Mouse (Mus musculus): ENCODE results near the gene D430041D05Rik. TPM values are rescaled to one million over a fixed set of nuclear protein-coding genes. Genes with fewer than 3 reads are reported as not detected.
"Not testable (repeated sequence)": the region's sequence is repeated elsewhere in the genome, so short reads cannot be mapped to it uniquely, and the experiment has no call there.

D430041D05Rik gene
- polyA plus RNA-seq, 1 experiment = not detected

- H3K4me1 ChIP-seq (ENCODE audit: control insufficient read depth, insufficient read depth, low read length) = peaks cover 7% of the 10 kb centered on the region
- no peak within 1 kb of the TSS for H3K27ac ChIP-seq (ENCODE audit: insufficient read depth, low read depth, low read length)
- H3K4me3 ChIP-seq (ENCODE audit: insufficient read depth, low read length) = peak within 1 kb of the TSS; percentile 65
- TF ChIP-seq POLR2A (IDR thresholded peaks at IDR 0.05; ENCODE audit: borderline replicate concordance, low read depth, low read length) (no peak), CTCF (IDR thresholded peaks at IDR 0.05; ENCODE audit: low read depth, low read length) (no peak)
Measured at GRCm38 (mm10) chr2:104122505-104123378, 288.1 kb downstream of the D430041D05Rik start, which contains the start of gene A930018P22Rik. TSS of gene A930018P22Rik (plus strand) at chr2:104122769.

- TF ChIP-seq POLR2A (IDR thresholded peaks at IDR 0.05; ENCODE audit: borderline replicate concordance, low read depth, low read length) (no peak), CTCF (IDR thresholded peaks at IDR 0.05; ENCODE audit: low read depth, low read length) (no peak)
- Histone ChIP-seq H3K4me3 (ENCODE audit: insufficient read depth, low read length) (peak overlapping the region; percentile 65), H3K4me1 (ENCODE audit: control insufficient read depth, insufficient read depth, low read length) (peaks cover 7% of the 10 kb centered on the region), H3K27ac (ENCODE audit: insufficient read depth, low read depth, low read length) (no peak overlapping the region)
Measured at GRCm38 (mm10) chr2:104121681-104122504, 288.9 kb downstream of the D430041D05Rik start.

GRCm38 (mm10) chr2:104120312-104120711 lies 290.5 kb downstream of the D430041D05Rik start:
- Histone ChIP-seq H3K4me1 (ENCODE audit: control insufficient read depth, insufficient read depth, low read length) (peaks cover 7% of the 10 kb centered on the region), H3K4me3 (ENCODE audit: insufficient read depth, low read length) (no peak overlapping the region), H3K27ac (ENCODE audit: insufficient read depth, low read depth, low read length) (no peak overlapping the region)
- no peak for TF ChIP-seq POLR2A (IDR thresholded peaks at IDR 0.05; ENCODE audit: borderline replicate concordance, low read depth, low read length)
- TF ChIP-seq CTCF (IDR thresholded peaks at IDR 0.05; ENCODE audit: low read depth, low read length) = no peak

GRCm38 (mm10) chr2:104119097-104119496 lies 291.7 kb downstream of the D430041D05Rik start:
- Histone ChIP-seq H3K4me1 (ENCODE audit: control insufficient read depth, insufficient read depth, low read length) (peaks cover 7% of the 10 kb centered on the region), H3K4me3 (ENCODE audit: insufficient read depth, low read length) (no peak overlapping the region), H3K27ac (ENCODE audit: insufficient read depth, low read depth, low read length) (no peak overlapping the region)
- TF ChIP-seq POLR2A (IDR thresholded peaks at IDR 0.05; ENCODE audit: borderline replicate concordance, low read depth, low read length) (no peak), CTCF (IDR thresholded peaks at IDR 0.05; ENCODE audit: low read depth, low read length) (no peak)

- H3K27ac ChIP-seq (ENCODE audit: insufficient read depth, low read depth, low read length); H3K4me1 ChIP-seq (ENCODE audit: control insufficient read depth, insufficient read depth, low read length); H3K4me3 ChIP-seq (ENCODE audit: insufficient read depth, low read length): not testable (repeated sequence)
Measured at GRCm38 (mm10) chr2:104117173-104117572, 293.6 kb downstream of the D430041D05Rik start.

GRCm38 (mm10) chr2:104114898-104115297 lies 295.9 kb downstream of the D430041D05Rik start:
- no peak for TF ChIP-seq POLR2A (IDR thresholded peaks at IDR 0.05; ENCODE audit: borderline replicate concordance, low read depth, low read length)
- Histone ChIP-seq H3K27ac (ENCODE audit: insufficient read depth, low read depth, low read length) (no peak overlapping the region), H3K4me1 (ENCODE audit: control insufficient read depth, insufficient read depth, low read length) (peaks cover 13% of the 10 kb centered on the region), H3K4me3 (ENCODE audit: insufficient read depth, low read length) (no peak overlapping the region)

- not testable (repeated sequence) for H3K4me3 ChIP-seq (ENCODE audit: insufficient read depth, low read length); H3K27ac ChIP-seq (ENCODE audit: insufficient read depth, low read depth, low read length)
- H3K4me1 ChIP-seq (ENCODE audit: control insufficient read depth, insufficient read depth, low read length) = peaks cover 22% of the 10 kb centered on the region
Measured at GRCm38 (mm10) chr2:104113563-104113962, 297.2 kb downstream of the D430041D05Rik start.

GRCm38 (mm10) chr2:104111170-104111797 lies 299.5 kb downstream of the D430041D05Rik start:
- H3K4me1 ChIP-seq (ENCODE audit: control insufficient read depth, insufficient read depth, low read length) = peaks cover 22% of the 10 kb centered on the region
- not testable (repeated sequence) for H3K27ac ChIP-seq (ENCODE audit: insufficient read depth, low read depth, low read length); H3K4me3 ChIP-seq (ENCODE audit: insufficient read depth, low read length)

- no peak for TF ChIP-seq CTCF (IDR thresholded peaks at IDR 0.05; ENCODE audit: low read depth, low read length)
- no peak for TF ChIP-seq POLR2A (IDR thresholded peaks at IDR 0.05; ENCODE audit: borderline replicate concordance, low read depth, low read length)
- H3K4me1 ChIP-seq (ENCODE audit: control insufficient read depth, insufficient read depth, low read length) = peaks cover 25% of the 10 kb centered on the region
- peak overlapping the region; percentile 71 for H3K27ac ChIP-seq (ENCODE audit: insufficient read depth, low read depth, low read length)
- H3K4me3 ChIP-seq (ENCODE audit: insufficient read depth, low read length) = no peak overlapping the region
Measured at GRCm38 (mm10) chr2:104110031-104110430, 300.8 kb downstream of the D430041D05Rik start.

- no peak overlapping the region for H3K4me3 ChIP-seq (ENCODE audit: insufficient read depth, low read length)
- TF ChIP-seq CTCF (IDR thresholded peaks at IDR 0.05; ENCODE audit: low read depth, low read length) = no peak
- no peak for TF ChIP-seq POLR2A (IDR thresholded peaks at IDR 0.05; ENCODE audit: borderline replicate concordance, low read depth, low read length)
- peak overlapping the region; percentile 71 for H3K27ac ChIP-seq (ENCODE audit: insufficient read depth, low read depth, low read length)
- H3K4me1 ChIP-seq (ENCODE audit: control insufficient read depth, insufficient read depth, low read length) = peaks cover 28% of the 10 kb centered on the region
Measured at GRCm38 (mm10) chr2:104109528-104109927, 301.3 kb downstream of the D430041D05Rik start.

- not testable (repeated sequence) for H3K4me3 ChIP-seq (ENCODE audit: insufficient read depth, low read length)
- Histone ChIP-seq H3K27ac (ENCODE audit: insufficient read depth, low read depth, low read length) (peak overlapping the region; percentile 71; the same call in 1 of the 2 replicates), H3K4me1 (ENCODE audit: control insufficient read depth, insufficient read depth, low read length) (peaks cover 28% of the 10 kb centered on the region)
Measured at GRCm38 (mm10) chr2:104109021-104109420, 301.8 kb downstream of the D430041D05Rik start.
